Mouse (Mus musculus) hindbrain, postnatal 0 days (tissue): ENCODE data around the gene Lrrc40. TPM values are rescaled to one million over a fixed set of nuclear protein-coding genes. Genes with fewer than 3 reads are reported as not detected.

Experiments used
- ATAC-seq: fragments of 200-750 bp; cut with Nextera tagmentation; 2 replicates; pipeline ENCODE4 v1.8.0; 2017; ENCODE audit warnings: mild to moderate bottlenecking, moderate TSS enrichment, moderate library complexity
- DNase-seq: peaks from one replicate; pipeline ENCODE4 v3.0.0-alpha.2; 2015; ENCODE audit warnings: low spot score
- H3K27ac ChIP-seq: fragments of 300-500 bp; sonication (generic); 2 replicates; pipeline ENCODE4 v1.5.1; 2014; ENCODE audit warnings: mild to moderate bottlenecking
- H3K27me3 ChIP-seq: fragments of 300-500 bp; sonication (generic); 2 replicates; pipeline ENCODE4 v1.6.1; 2014; ENCODE audit warnings: low read length, mixed read lengths; ENCODE audit not compliant: insufficient read depth
- H3K36me3 ChIP-seq: fragments of 300-500 bp; sonication (generic); 2 replicates; pipeline ENCODE4 v1.6.1; 2014; ENCODE audit warnings: low read length, mixed read lengths; ENCODE audit not compliant: insufficient read depth
- H3K4me1 ChIP-seq: fragments of 300-500 bp; sonication (generic); 2 replicates; pipeline ENCODE4 v1.6.1; 2014; ENCODE audit warnings: antibody characterized with exemption, low read length, mixed read lengths; ENCODE audit not compliant: insufficient read depth
- H3K4me2 ChIP-seq: fragments of 300-500 bp; sonication (generic); 2 replicates; pipeline ENCODE4 v1.6.1; 2014; ENCODE audit warnings: low read depth, mild to moderate bottlenecking, low read length, moderate library complexity, mixed read lengths
- H3K4me3 ChIP-seq: fragments of 300-500 bp; sonication (generic); 2 replicates; pipeline ENCODE4 v1.5.1; 2014; ENCODE audit warnings: low read length
- H3K9ac ChIP-seq: fragments of 300-500 bp; sonication (generic); replicated peaks from 2 replicates; pipeline ENCODE4 v1.6.1; 2014; ENCODE audit warnings: mild to moderate bottlenecking, low read length, moderate library complexity, mixed read lengths
- H3K9me3 ChIP-seq: fragments of 300-500 bp; sonication (generic); 2 replicates; pipeline ENCODE4 v1.6.1; 2016; ENCODE audit warnings: low read length, mixed read lengths
- CTCF ChIP-seq: IDR thresholded peaks from 2 replicates; pipeline ENCODE4 v1.5.1; 2016; ENCODE audit warnings: antibody characterized with exemption, control low read depth, low read depth
- WGBS: fragments of 180-500 bp; shearing (Covaris S2); extraction: QIAGEN DNeasy Blood & Tissue Kit; methylation state at CpG from one replicate; pipeline ENCODE4 v1.1.7; 2014; 5-methylcytosine and 5-hydroxymethylcytosine counted together
- polyA plus RNA-seq: library from polyadenylated mRNA; unstranded; fragments of >200 nt; fragmentation: Nextera tagmentation; extraction: Ambion mirVana; gene quantifications from 2 replicates; pipeline ENCODE4 v1.2.1, GENCODE M21; 2015
- total RNA-seq: library from RNA; depleted of rRNA; stranded (reverse); fragments of >200 nt; gene quantifications from 2 replicates; pipeline ENCODE4 v1.2.3, GENCODE M21; 2014

Lrrc40 gene
- total and polyA plus RNA-seq, 2 experiments from 2014 or later, result 41.8 to 47.7 TPM

- H3K9me3 ChIP-seq, result no peaks in the 10 kb centered on the region
- H3K9ac ChIP-seq, result peak overlapping the region; percentile 92
- ATAC-seq, result peak; percentile 95
- WGBS, result under 1% methylated on average over 56 of the region's 61 CpGs
- peak overlapping the region; percentile 94 for H3K27ac ChIP-seq
- DNase-seq, result peak; percentile 96
- TF ChIP-seq CTCF, result no peak
- H3K4me2 ChIP-seq, result peak overlapping the region; percentile 93
- H3K4me1 ChIP-seq, result peaks cover 17% of the 10 kb centered on the region
- H3K36me3 ChIP-seq, result no peaks in the 10 kb centered on the region
- peak overlapping the region; percentile 93 for H3K4me3 ChIP-seq
- H3K27me3 ChIP-seq, result no peaks in the 10 kb centered on the region
Measured at GRCm38 (mm10) chr3:158031371-158031925, 5.0 kb upstream of the Lrrc40 start.

GRCm38 (mm10) chr3:158032106-158032505 lies 4.4 kb upstream of the Lrrc40 start:
- WGBS, result 4% methylated on average over 4 of the region's 4 CpGs
- ATAC-seq, result no peak

GRCm38 (mm10) chr3:158035866-158036265 lies 596 bp upstream of the Lrrc40 start:
- Histone ChIP-seq H3K4me1 (peaks cover 17% of the 10 kb centered on the region), H3K27ac (peak overlapping the region; percentile 85), H3K9ac (peak overlapping the region; percentile 88), H3K9me3 (no peaks in the 10 kb centered on the region), H3K36me3 (no peaks in the 10 kb centered on the region), H3K4me2 (peak overlapping the region; percentile 68), H3K4me3 (peak overlapping the region; percentile 76), H3K27me3 (no peaks in the 10 kb centered on the region)
- ATAC-seq, result no peak
- WGBS, result 1% methylated on average over 11 of the region's 11 CpGs
- no peak for TF ChIP-seq CTCF
- DNase-seq, result peak; percentile 7

More at GRCm38 (mm10) chr3:158032106-158032505, 4.4 kb upstream of the Lrrc40 start:
- Histone ChIP-seq H3K9me3 (no peaks in the 10 kb centered on the region), H3K4me3 (peak overlapping the region; percentile 93), H3K36me3 (no peaks in the 10 kb centered on the region), H3K4me1 (peaks cover 17% of the 10 kb centered on the region), H3K27me3 (no peaks in the 10 kb centered on the region), H3K27ac (peak overlapping the region; percentile 94), H3K9ac (peak overlapping the region; percentile 92), H3K4me2 (peak overlapping the region; percentile 93)
- no peak for DNase-seq
- TF ChIP-seq CTCF, result no peak

- Histone ChIP-seq H3K9ac (no peak overlapping the region), H3K4me1 (peaks cover 9% of the 10 kb centered on the region; the same call in 1 of the 2 replicates), H3K4me2 (no peak overlapping the region), H3K4me3 (no peak overlapping the region), H3K36me3 (no peaks in the 10 kb centered on the region), H3K27me3 (no peaks in the 10 kb centered on the region), H3K27ac (no peak overlapping the region), H3K9me3 (no peaks in the 10 kb centered on the region)
- 83% methylated on average over 3 of the region's 3 CpGs for WGBS
- TF ChIP-seq CTCF, result no peak
- DNase-seq, result no peak
- ATAC-seq, result no peak
Measured at GRCm38 (mm10) chr3:158038106-158038505, 1.6 kb downstream of the Lrrc40 start.

GRCm38 (mm10) chr3:158040755-158041154 lies 4.3 kb downstream of the Lrrc40 start:
- H3K9ac ChIP-seq, result no peak overlapping the region
- ATAC-seq, result no peak
- H3K4me3 ChIP-seq, result no peak overlapping the region
- no peaks in the 10 kb centered on the region for H3K9me3 ChIP-seq
- DNase-seq, result no peak
- no peak for TF ChIP-seq CTCF
- H3K36me3 ChIP-seq, result no peaks in the 10 kb centered on the region
- no peaks in the 10 kb centered on the region for H3K4me1 ChIP-seq
- H3K27me3 ChIP-seq, result no peaks in the 10 kb centered on the region
- WGBS, result 87% methylated on average over 2 of the region's 2 CpGs
- H3K4me2 ChIP-seq, result no peak overlapping the region
- H3K27ac ChIP-seq, result no peak overlapping the region

- no peak overlapping the region for H3K4me3 ChIP-seq
- H3K27ac ChIP-seq, result no peak overlapping the region
- no peak overlapping the region for H3K9ac ChIP-seq
- TF ChIP-seq CTCF, result peak; percentile 42
- WGBS, result 75% methylated on average over 2 of the region's 2 CpGs
- H3K27me3 ChIP-seq, result no peaks in the 10 kb centered on the region
- peak; percentile 20 for DNase-seq
- H3K36me3 ChIP-seq, result peaks cover 9% of the 10 kb centered on the region
- H3K4me2 ChIP-seq, result no peak overlapping the region
- no peaks in the 10 kb centered on the region for H3K4me1 ChIP-seq
- no peak for ATAC-seq
- no peaks in the 10 kb centered on the region for H3K9me3 ChIP-seq
Measured at GRCm38 (mm10) chr3:158049508-158049907, 13.0 kb downstream of the Lrrc40 start.

- H3K9ac ChIP-seq, result no peak overlapping the region
- H3K4me3 ChIP-seq, result no peak overlapping the region
- peaks cover 34% of the 10 kb centered on the region for H3K36me3 ChIP-seq
- no peak for DNase-seq
- H3K4me2 ChIP-seq, result no peak overlapping the region
- no peak for TF ChIP-seq CTCF
- no peaks in the 10 kb centered on the region for H3K9me3 ChIP-seq
- WGBS, result 85% methylated on average over 2 of the region's 2 CpGs
- H3K4me1 ChIP-seq, result no peaks in the 10 kb centered on the region
- H3K27me3 ChIP-seq, result no peaks in the 10 kb centered on the region
- ATAC-seq, result no peak
- H3K27ac ChIP-seq, result no peak overlapping the region
Measured at GRCm38 (mm10) chr3:158060621-158061291, 24.3 kb downstream of the Lrrc40 start.
